Mouse (Mus musculus) E14TG2a.4 (cell line): ENCODE measurements around the gene Mettl16.

Source experiments
- CTCF ChIP-seq: conservative IDR thresholded peaks from 2 replicates; pipeline ENCODE4 v1.5.1; 2014; ENCODE audit warnings: low read length
- POU5F1 ChIP-seq: IDR thresholded peaks from 2 replicates; pipeline ENCODE4 v1.6.1; 2014; ENCODE audit warnings: low read length, borderline replicate concordance

- no peak for TF ChIP-seq CTCF
- TF ChIP-seq POU5F1: no peak
Measured at GRCm38 (mm10) chr11:74862129-74862528, 91.5 kb downstream of the Mettl16 start.
